In the genomic region with DNA sequence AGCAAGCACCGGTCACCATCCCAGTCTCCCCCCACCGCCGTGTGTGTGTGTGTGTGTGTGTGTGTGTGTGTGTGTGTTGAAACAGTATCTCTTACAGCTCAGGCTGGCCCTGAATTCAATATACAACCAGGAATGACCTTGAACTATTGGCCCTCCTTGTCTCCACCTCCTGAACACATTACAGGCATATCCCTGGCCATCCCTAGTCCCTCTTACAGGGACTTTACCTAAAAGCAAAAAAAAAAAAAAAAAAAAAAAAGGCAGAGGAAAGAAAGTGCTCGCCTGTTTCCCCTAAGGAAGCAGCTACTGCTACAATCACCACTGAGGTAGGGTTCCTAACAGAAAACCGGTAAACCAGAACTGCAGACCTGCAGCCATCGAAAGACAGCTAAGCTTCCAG, we compare ENCODE assay signal across 19 mouse cellular contexts. TPM values are rescaled to one million over a fixed set of nuclear protein-coding genes. Genes with fewer than 3 reads are reported as not detected.
A peak's percentile ranks its signal among the peaks of the same experiment; 100 is the strongest.
DNase-seq lines count a peak whose midpoint lies in the region; ATAC-seq lines count a peak whose summit lies in the region.
"Had no signal": no experiment of that assay in that cellular context is flagged by ENCODE, and none has a peak within 500 bp of the region (broad histone marks: within the 10 kb centered on the region; RNA-seq: fewer than 3 reads in every experiment).

No protein-coding gene starts in this region.

- peak overlapping the region; percentile 54; the same call in 1 of the 2 replicates for H3K27ac ChIP-seq in embryonic facial prominence, embryonic 12.5 days
- no peak overlapping the region for H3K27ac ChIP-seq in embryonic facial prominence, embryonic 10.5 days (replicated peaks)
- H3K27ac ChIP-seq in heart, embryonic 15.5 days = peak overlapping the region; percentile 60
- H3K27ac ChIP-seq in liver, embryonic 12.5 days = peak overlapping the region; percentile 49; the same call in 1 of the 2 replicates
- H3K27ac ChIP-seq in liver, embryonic 11.5 days (ENCODE audit: low read depth, low read length) = no peak overlapping the region
- H3K27ac ChIP-seq in stomach, embryonic 16.5 days (ENCODE audit: low read length) = peak overlapping the region; percentile 23; the same call in 1 of the 2 replicates
- H3K27ac ChIP-seq: macrophage; neural tube, embryonic 13.5 days had no signal

- peaks cover 51% of the 10 kb centered on the region for H3K4me1 ChIP-seq in embryonic facial prominence, embryonic 12.5 days
- H3K4me1 ChIP-seq in embryonic facial prominence, embryonic 10.5 days = peaks cover 57% of the 10 kb centered on the region
- H3K4me1 ChIP-seq in heart, embryonic 15.5 days (replicated peaks) = peaks cover 59% of the 10 kb centered on the region
- H3K4me1 ChIP-seq in liver, embryonic 12.5 days = peaks cover 57% of the 10 kb centered on the region
- peaks cover 45% of the 10 kb centered on the region for H3K4me1 ChIP-seq in liver, embryonic 11.5 days (replicated peaks; ENCODE audit: control insufficient read depth, insufficient read depth, low read length)
- H3K4me1 ChIP-seq in stomach, embryonic 16.5 days (ENCODE audit: control insufficient read depth, insufficient read depth, low read length) = peaks cover 37% of the 10 kb centered on the region

- H3K9ac ChIP-seq in embryonic facial prominence, embryonic 12.5 days = no peak overlapping the region
- no peak overlapping the region for H3K9ac ChIP-seq in heart, embryonic 15.5 days
- H3K9ac ChIP-seq in liver, embryonic 12.5 days = no peak overlapping the region
- no peak overlapping the region for H3K9ac ChIP-seq in liver, embryonic 11.5 days (ENCODE audit: low read depth, low read length)
- H3K9ac ChIP-seq in stomach, embryonic 16.5 days (ENCODE audit: low read length) = peak overlapping the region; percentile 29; the same call in 1 of the 2 replicates
- H3K9ac ChIP-seq: neural tube, embryonic 13.5 days had no signal

- intact Hi-C loops in heart, postnatal 10 days (cut with DNase I) = no loop called here

- WGBS in embryonic facial prominence, embryonic 12.5 days = 65% methylated on average over 6 of the region's 6 CpGs
- WGBS in embryonic facial prominence, embryonic 10.5 days = 74% methylated on average over 6 of the region's 6 CpGs
- WGBS in heart, embryonic 15.5 days = 47% methylated on average over 6 of the region's 6 CpGs
- WGBS in liver, embryonic 12.5 days (ENCODE audit: insufficient replicate concordance) = 65% methylated on average over 6 of the region's 6 CpGs
- 73% methylated on average over 6 of the region's 6 CpGs for WGBS in liver, embryonic 11.5 days
- WGBS in stomach, embryonic 16.5 days = 55% methylated on average over 6 of the region's 6 CpGs

- DNase-seq in embryonic facial prominence, embryonic 10.5 days (ENCODE audit: low spot score) = no peak
- no peak for DNase-seq in heart, postnatal 10 days
- no peak for DNase-seq in liver, embryonic 11.5 days (ENCODE audit: low spot score)
- DNase-seq in ovary, postnatal 10 days (ENCODE audit: low spot score) = no peak
- DNase-seq: adrenal gland, postnatal 36 days; cerebellum, adult 8-10 months; gastrocnemius, postnatal 25 days; kidney, postnatal 10 days; left cerebral cortex, postnatal 4 days; lung, adult 18-20 months; right cerebral cortex, postnatal 25 days; thymus, postnatal 25 days had no signal

- no peaks in the 10 kb centered on the region for H3K27me3 ChIP-seq in embryonic facial prominence, embryonic 12.5 days
- H3K27me3 ChIP-seq in embryonic facial prominence, embryonic 10.5 days (replicated peaks; ENCODE audit: low read depth, poor library complexity, severe bottlenecking) = peaks cover 20% of the 10 kb centered on the region
- H3K27me3 ChIP-seq in heart, embryonic 15.5 days = no peaks in the 10 kb centered on the region
- H3K27me3 ChIP-seq in liver, embryonic 12.5 days (replicated peaks) = peaks cover 15% of the 10 kb centered on the region
- H3K27me3 ChIP-seq in liver, embryonic 11.5 days (replicated peaks; ENCODE audit: control insufficient read depth, insufficient read depth, low read length) = peaks cover 8% of the 10 kb centered on the region
- no peaks in the 10 kb centered on the region for H3K27me3 ChIP-seq in stomach, embryonic 16.5 days (ENCODE audit: control insufficient read depth, insufficient read depth, low read length)

- no peak for ATAC-seq in embryonic facial prominence, embryonic 12.5 days (ENCODE audit: insufficient number of reproducible peaks, insufficient read depth, low FRiP score, low TSS enrichment)
- ATAC-seq in heart, embryonic 15.5 days (replicated peaks; ENCODE audit: insufficient number of reproducible peaks, insufficient read depth, low FRiP score, low read depth) = no peak
- no peak for ATAC-seq in liver, embryonic 12.5 days
- ATAC-seq in liver, embryonic 11.5 days (replicated peaks; ENCODE audit: low FRiP score) = no peak
- ATAC-seq in stomach, embryonic 16.5 days (ENCODE audit: insufficient read depth, low FRiP score) = no peak

- H3K4me2 ChIP-seq in embryonic facial prominence, embryonic 12.5 days (replicated peaks) = peak overlapping the region; percentile 19; the same call in 1 of the 2 replicates
- H3K4me2 ChIP-seq in heart, embryonic 15.5 days = peak overlapping the region; percentile 84
- no peak overlapping the region for H3K4me2 ChIP-seq in liver, embryonic 12.5 days
- H3K4me2 ChIP-seq in liver, embryonic 11.5 days = no peak overlapping the region
- no peak overlapping the region for H3K4me2 ChIP-seq in stomach, embryonic 16.5 days (ENCODE audit: low read depth, low read length)
- H3K4me2 ChIP-seq: midbrain, embryonic 11.5 days; neural tube, embryonic 13.5 days had no signal

- H3K36me3 ChIP-seq in embryonic facial prominence, embryonic 12.5 days = peaks cover 36% of the 10 kb centered on the region
- H3K36me3 ChIP-seq in embryonic facial prominence, embryonic 10.5 days (replicated peaks) = peaks cover 63% of the 10 kb centered on the region
- H3K36me3 ChIP-seq in heart, embryonic 15.5 days = peaks cover 22% of the 10 kb centered on the region
- peaks cover 39% of the 10 kb centered on the region for H3K36me3 ChIP-seq in liver, embryonic 12.5 days
- H3K36me3 ChIP-seq in liver, embryonic 11.5 days (ENCODE audit: control insufficient read depth, insufficient read depth, low read length) = peaks cover 28% of the 10 kb centered on the region
- H3K36me3 ChIP-seq in stomach, embryonic 16.5 days (ENCODE audit: control insufficient read depth, insufficient read depth, low read length) = peaks cover 21% of the 10 kb centered on the region

- peaks cover 9% of the 10 kb centered on the region; the same call in 1 of the 2 replicates for H3K9me3 ChIP-seq in embryonic facial prominence, embryonic 12.5 days
- H3K9me3 ChIP-seq in embryonic facial prominence, embryonic 10.5 days = peaks cover 12% of the 10 kb centered on the region
- no peaks in the 10 kb centered on the region for H3K9me3 ChIP-seq in heart, embryonic 15.5 days (replicated peaks)
- H3K9me3 ChIP-seq in liver, embryonic 12.5 days (replicated peaks) = peaks cover 9% of the 10 kb centered on the region
- peaks cover 5% of the 10 kb centered on the region; the same call in 1 of the 2 replicates for H3K9me3 ChIP-seq in liver, embryonic 11.5 days (ENCODE audit: control insufficient read depth, low read length)
- H3K9me3 ChIP-seq in stomach, embryonic 16.5 days (replicated peaks; ENCODE audit: control insufficient read depth, low read length) = 0 out of 2 replicates have a peak, but pooled peaks cover 5% of the 10 kb centered on the region
- H3K9me3 ChIP-seq: neural tube, embryonic 13.5 days had no signal

- no peak overlapping the region for H3K4me3 ChIP-seq in embryonic facial prominence, embryonic 12.5 days
- no peak overlapping the region for H3K4me3 ChIP-seq in embryonic facial prominence, embryonic 10.5 days
- no peak overlapping the region for H3K4me3 ChIP-seq in heart, embryonic 15.5 days
- H3K4me3 ChIP-seq in liver, embryonic 12.5 days = no peak overlapping the region
- H3K4me3 ChIP-seq in liver, embryonic 11.5 days (ENCODE audit: low read depth, low read length) = no peak overlapping the region
- no peak overlapping the region for H3K4me3 ChIP-seq in stomach, embryonic 16.5 days (replicated peaks; ENCODE audit: low read length)
- H3K4me3 ChIP-seq: neural tube, embryonic 13.5 days had no signal

RNA-seq across cellular contexts. Expression of a gene that starts 7.1 kb away (rescaled TPM):
- 25.4 and 26.0 TPM in 2 replicates for polyA plus RNA-seq in embryonic facial prominence, embryonic 12.5 days (2016; fragmentation: Nextera tagmentation; extraction: Ambion mirVana)
- 7.2 and 7.3 TPM in 2 replicates for polyA plus RNA-seq in embryonic facial prominence, embryonic 10.5 days (2016; fragmentation: Nextera tagmentation; extraction: Ambion mirVana)
- polyA plus RNA-seq in heart, embryonic 15.5 days (2015; fragmentation: Nextera tagmentation; extraction: Ambion mirVana) = 16.4 and 19.8 TPM in 2 replicates
- total RNA-seq in heart, postnatal 10 days (2021) = 10 to 100 TPM; 16.1 to 19.4 TPM
- polyA plus RNA-seq in liver, embryonic 12.5 days (2016; fragmentation: Nextera tagmentation; extraction: Ambion mirVana) = 11.7 and 12.9 TPM in 2 replicates
- polyA plus RNA-seq in liver, embryonic 11.5 days (2014; fragmentation: Nextera tagmentation; extraction: Ambion mirVana) = 10.1 and 11.1 TPM in 2 replicates
- polyA plus RNA-seq in stomach, embryonic 16.5 days (2015; fragmentation: Nextera tagmentation; extraction: Ambion mirVana) = 3.0 and 3.3 TPM in 2 replicates

Comparison
In these comparisons a context has a peak if more than half of its experiments do, and no peak if none do; other contexts are left out.
1. H3K27ac ChIP-seq: peak in embryonic facial prominence, embryonic 12.5 days (single experiment), heart, embryonic 15.5 days (single experiment), liver, embryonic 12.5 days (single experiment) and stomach, embryonic 16.5 days (single experiment); none in embryonic facial prominence, embryonic 10.5 days (single experiment) and liver, embryonic 11.5 days (single experiment).
2. H3K4me2 ChIP-seq: peak in embryonic facial prominence, embryonic 12.5 days (single experiment) and heart, embryonic 15.5 days (single experiment); none in liver, embryonic 12.5 days (single experiment), liver, embryonic 11.5 days (single experiment) and stomach, embryonic 16.5 days (single experiment).